Mouse (Mus musculus) erythroblast, embryonic 14.5 days (primary cell): ENCODE results near the gene Gm1604a.
"Not testable (repeated sequence)": the region's sequence is repeated elsewhere in the genome, so short reads cannot be mapped to it uniquely, and the experiment has no call there.

Experiments used
- GATA1 ChIP-seq: IDR thresholded peaks from 2 replicates; pipeline ENCODE4 v1.6.1; 2012; ENCODE audit warnings: low read length, inconsistent platforms, mixed read lengths
- TAL1 ChIP-seq: IDR thresholded peaks from 3 replicates; pipeline ENCODE4 v1.6.1; 2012; ENCODE audit warnings: low read length, inconsistent platforms, mixed read lengths

GRCm38 (mm10) chr17:7030204-7030603 is 4.8 kb downstream of the Gm1604a start:
- TF ChIP-seq GATA1, TAL1: not testable (repeated sequence)
